Mouse (Mus musculus) forebrain, embryonic 12.5 days (tissue): ENCODE results near the gene Tfb1m. TPM values are rescaled to one million over a fixed set of nuclear protein-coding genes. Genes with fewer than 3 reads are reported as not detected.

Experiments used
- ATAC-seq: fragments of 200-750 bp; cut with Nextera tagmentation; 2 replicates; pipeline ENCODE4 v1.8.0; 2017; ENCODE audit warnings: moderate TSS enrichment; ENCODE audit not compliant: low FRiP score
- H3K27ac ChIP-seq: fragments of 300-500 bp; sonication (generic); 2 replicates; pipeline ENCODE4 v1.5.1; 2016; ENCODE audit warnings: mild to moderate bottlenecking
- H3K27me3 ChIP-seq: fragments of 300-500 bp; sonication (generic); 2 replicates; pipeline ENCODE4 v1.6.1; 2016; ENCODE audit warnings: mild to moderate bottlenecking
- H3K36me3 ChIP-seq: fragments of 300-500 bp; sonication (generic); replicated peaks from 2 replicates; pipeline ENCODE4 v1.6.1; 2016; ENCODE audit warnings: mild to moderate bottlenecking
- H3K4me1 ChIP-seq: fragments of 300-500 bp; sonication (generic); 2 replicates; pipeline ENCODE4 v1.6.1; 2016
- H3K4me2 ChIP-seq: fragments of 300-500 bp; sonication (generic); 2 replicates; pipeline ENCODE4 v1.6.1; 2016; ENCODE audit warnings: mild to moderate bottlenecking, moderate library complexity
- H3K4me3 ChIP-seq: fragments of 300-500 bp; sonication (generic); replicated peaks from 2 replicates; pipeline ENCODE4 v1.5.1; 2016; ENCODE audit warnings: mild to moderate bottlenecking
- H3K9ac ChIP-seq: fragments of 300-500 bp; sonication (generic); 2 replicates; pipeline ENCODE4 v1.6.1; 2016; ENCODE audit warnings: mild to moderate bottlenecking
- H3K9me3 ChIP-seq: fragments of 300-500 bp; sonication (generic); 2 replicates; pipeline ENCODE4 v1.6.1; 2016
- WGBS: fragments of 180-500 bp; shearing (Covaris S2); methylation state at CpG from one replicate; pipeline ENCODE4 v1.1.7; 2016; 5-methylcytosine and 5-hydroxymethylcytosine counted together
- polyA plus RNA-seq: library from polyadenylated mRNA; unstranded; fragments of >200 nt; fragmentation: Nextera tagmentation; extraction: Ambion mirVana; gene quantifications from 2 replicates; pipeline ENCODE4 v1.2.1, GENCODE M21; 2016

Gene Tfb1m
- polyA plus RNA-seq, 1 experiment from 2014 or later: 17.4 TPM

DNA sequence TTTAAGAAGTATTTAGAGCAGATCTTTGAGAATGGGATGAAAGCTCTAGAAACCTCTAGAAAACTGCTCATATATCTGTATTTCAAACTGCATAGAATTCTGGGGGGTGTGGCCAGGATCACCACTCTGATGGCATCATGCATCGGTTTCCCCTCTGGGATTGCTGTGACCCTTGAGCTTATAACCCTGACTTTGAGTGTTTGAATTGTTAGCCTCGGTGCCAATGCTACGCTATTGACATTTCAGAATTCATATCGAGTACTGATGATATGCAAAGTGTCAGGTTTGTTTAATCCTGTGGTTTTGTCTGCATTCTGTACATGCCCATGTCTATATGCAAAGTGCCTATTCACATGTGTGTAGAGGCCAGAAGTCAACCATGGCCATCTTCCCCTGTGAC lies 70.4 kb downstream of the Tfb1m start:
- 91% methylated on average over 4 of the region's 4 CpGs for WGBS
- H3K9me3 ChIP-seq: no peaks in the 10 kb centered on the region
- no peaks in the 10 kb centered on the region for H3K36me3 ChIP-seq
- H3K27me3 ChIP-seq: no peaks in the 10 kb centered on the region
- no peak overlapping the region for H3K27ac ChIP-seq
- peaks cover 4% of the 10 kb centered on the region; the same call in 1 of the 2 replicates for H3K4me1 ChIP-seq
- H3K4me3 ChIP-seq: no peak overlapping the region
- ATAC-seq: no peak
- no peak overlapping the region for H3K4me2 ChIP-seq
- H3K9ac ChIP-seq: no peak overlapping the region

DNA sequence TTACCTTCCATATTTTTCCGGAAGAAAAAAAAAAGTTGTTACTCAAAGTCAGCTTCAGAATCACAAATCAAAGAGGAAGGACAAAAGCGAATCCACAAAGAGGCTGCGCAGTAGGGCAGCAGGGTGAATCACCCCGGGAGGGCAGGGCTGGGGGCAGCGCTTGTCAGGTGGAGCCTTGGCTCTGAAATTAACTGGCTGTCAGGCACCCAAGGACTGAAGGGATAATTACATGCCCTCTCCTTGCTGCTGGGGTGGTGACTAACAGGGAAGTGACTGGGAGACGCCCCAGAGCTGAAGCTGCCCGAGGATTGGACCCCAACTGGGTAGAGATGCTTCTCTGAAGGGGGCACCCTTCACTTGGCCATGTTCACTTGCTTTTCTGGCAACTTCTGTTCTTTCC lies 71.7 kb downstream of the Tfb1m start:
- Histone ChIP-seq H3K27ac (no peak overlapping the region), H3K27me3 (no peaks in the 10 kb centered on the region), H3K9ac (no peak overlapping the region), H3K36me3 (no peaks in the 10 kb centered on the region), H3K4me3 (no peak overlapping the region), H3K9me3 (no peaks in the 10 kb centered on the region), H3K4me2 (no peak overlapping the region), H3K4me1 (peaks cover 4% of the 10 kb centered on the region)
- no peak for ATAC-seq
- WGBS: 71% methylated on average over 7 of the region's 7 CpGs

DNA sequence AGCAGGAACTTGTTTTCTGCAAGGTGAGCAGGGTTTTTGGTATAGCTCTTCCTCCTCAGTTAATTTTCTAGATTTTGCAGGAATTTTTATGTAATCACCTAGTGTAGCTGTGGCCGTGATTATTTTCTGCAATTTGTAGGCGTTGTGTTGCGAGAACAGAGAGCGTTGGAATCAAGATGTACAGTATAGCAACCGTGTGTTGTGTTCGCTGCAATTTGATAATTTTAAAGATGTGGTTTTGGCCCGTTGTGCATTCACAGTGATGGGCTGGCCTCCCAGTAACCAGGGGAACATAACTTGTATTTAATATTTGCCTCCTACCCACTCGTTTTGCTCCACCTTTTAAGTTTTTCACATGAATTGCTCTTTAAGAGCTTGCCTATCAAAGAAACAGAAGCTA lies 74.5 kb downstream of the Tfb1m start:
- Histone ChIP-seq H3K4me1 (peaks cover 3% of the 10 kb centered on the region), H3K27ac (no peak overlapping the region), H3K36me3 (no peaks in the 10 kb centered on the region), H3K4me2 (no peak overlapping the region), H3K27me3 (no peaks in the 10 kb centered on the region), H3K4me3 (no peak overlapping the region), H3K9ac (no peak overlapping the region), H3K9me3 (no peaks in the 10 kb centered on the region)
- ATAC-seq: no peak
- WGBS: 82% methylated on average over 8 of the region's 8 CpGs

DNA sequence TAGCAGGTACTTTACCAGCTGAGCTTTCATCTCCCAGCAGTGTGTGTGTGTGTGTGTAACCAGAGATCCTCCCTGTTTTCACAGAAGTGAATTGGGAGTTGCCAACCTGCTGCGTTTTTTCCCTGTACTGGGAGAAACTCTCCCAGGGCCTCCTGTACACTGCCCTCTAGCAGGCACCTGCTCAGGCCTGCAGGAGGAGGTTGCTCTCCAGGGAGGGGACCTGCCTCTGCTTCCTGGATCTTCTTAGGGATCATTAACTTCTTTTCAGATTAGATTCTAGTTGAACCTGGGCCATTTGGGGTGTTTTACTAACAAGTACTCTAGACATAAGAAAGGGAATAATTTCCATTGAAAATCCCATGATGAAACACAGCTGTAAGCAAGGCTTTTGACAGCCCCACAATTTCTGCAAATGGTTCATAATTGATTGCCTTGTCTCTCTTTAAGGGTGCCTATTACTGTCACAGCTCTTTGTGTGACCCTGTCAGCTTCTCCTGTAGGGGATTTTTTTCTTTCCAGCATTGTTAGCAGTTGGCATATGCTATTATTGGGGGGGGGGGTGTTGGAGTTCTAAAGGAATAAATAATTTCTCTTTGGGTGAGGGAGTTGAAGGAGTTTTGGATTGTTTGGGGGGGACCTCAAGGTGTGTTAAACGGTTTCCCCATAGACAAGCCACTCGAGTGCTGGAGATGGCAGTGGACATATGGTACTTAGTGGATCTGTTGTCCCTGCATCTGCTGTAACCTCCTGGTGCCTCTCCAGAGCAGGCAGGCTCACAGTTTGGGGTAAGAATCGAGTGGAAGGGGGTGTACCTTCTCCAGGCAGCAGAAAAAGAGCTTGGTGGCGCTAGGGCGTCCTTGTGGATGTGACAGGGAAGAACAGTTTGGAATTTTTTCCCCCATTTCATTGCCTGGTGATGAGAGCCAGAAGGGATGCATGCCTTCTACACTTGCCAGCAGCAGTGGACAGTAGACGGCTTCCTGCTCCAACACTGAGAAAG lies 75.7 kb downstream of the Tfb1m start:
- no peaks in the 10 kb centered on the region; the same call in 1 of the 2 replicates for H3K4me1 ChIP-seq
- H3K27ac ChIP-seq: peak overlapping the region; percentile 73
- no peaks in the 10 kb centered on the region for H3K36me3 ChIP-seq
- no peak overlapping the region; the same call in 1 of the 2 replicates for H3K4me3 ChIP-seq
- H3K4me2 ChIP-seq: no peak overlapping the region; the same call in 1 of the 2 replicates
- H3K9me3 ChIP-seq: no peaks in the 10 kb centered on the region
- peak; percentile 69 for ATAC-seq
- WGBS: 50% methylated on average over 7 of the region's 7 CpGs
- H3K27me3 ChIP-seq: no peaks in the 10 kb centered on the region
- no peak overlapping the region for H3K9ac ChIP-seq

DNA sequence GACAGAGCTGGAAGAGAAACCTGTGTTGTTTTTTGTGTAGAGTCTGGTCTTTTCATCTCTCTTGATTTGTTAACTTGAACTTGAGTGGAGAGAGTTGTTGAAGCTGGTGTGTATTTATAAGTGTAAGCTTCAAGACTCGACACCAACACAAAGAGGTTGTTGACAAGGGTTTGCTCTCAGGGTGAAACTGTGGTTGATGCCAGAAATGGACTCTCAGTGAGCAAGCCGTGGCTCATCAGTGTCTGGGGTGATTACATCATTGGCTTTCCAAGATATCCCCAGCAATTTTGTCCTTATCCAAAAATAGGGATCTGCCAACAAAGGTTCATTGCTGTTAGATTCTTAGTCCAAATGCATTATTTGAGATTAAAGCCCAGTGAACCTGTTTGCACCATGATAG lies 81.0 kb downstream of the Tfb1m start:
- Histone ChIP-seq H3K4me3 (no peak overlapping the region), H3K36me3 (no peaks in the 10 kb centered on the region), H3K4me1 (no peaks in the 10 kb centered on the region; the same call in 1 of the 2 replicates), H3K9ac (no peak overlapping the region), H3K27me3 (no peaks in the 10 kb centered on the region), H3K4me2 (no peak overlapping the region), H3K9me3 (no peaks in the 10 kb centered on the region), H3K27ac (no peak overlapping the region)
- 78% methylated on average over 2 of the region's 2 CpGs for WGBS
- ATAC-seq: no peak

DNA sequence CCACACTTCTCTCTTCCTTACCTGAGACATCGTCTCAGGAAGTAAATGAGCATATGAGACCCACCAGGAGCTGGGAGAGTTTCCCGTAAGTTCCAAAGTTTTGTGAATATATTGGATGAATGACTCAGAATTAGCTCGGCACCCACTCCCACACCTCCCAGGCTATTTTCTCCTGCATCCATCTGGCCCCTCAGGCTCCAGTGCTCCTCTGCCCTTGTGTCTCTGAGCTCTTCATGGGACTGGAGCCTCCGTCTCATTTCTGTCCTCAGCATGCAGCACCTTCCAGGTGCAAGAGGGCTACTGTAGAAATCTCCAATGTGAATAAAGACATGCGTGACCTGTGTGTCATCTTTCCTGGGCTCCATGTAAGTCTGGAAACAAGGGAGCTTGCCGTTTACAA lies 85.6 kb downstream of the Tfb1m start:
- Histone ChIP-seq H3K4me2 (no peak overlapping the region), H3K4me1 (peaks cover 4% of the 10 kb centered on the region; the same call in 1 of the 2 replicates), H3K36me3 (no peaks in the 10 kb centered on the region), H3K27ac (no peak overlapping the region), H3K27me3 (no peaks in the 10 kb centered on the region), H3K4me3 (no peak overlapping the region), H3K9me3 (no peaks in the 10 kb centered on the region), H3K9ac (no peak overlapping the region)
- no peak for ATAC-seq
- WGBS: 86% methylated on average over 6 of the region's 6 CpGs

Other genes starting within 250 kb of the Tfb1m start
- gene Tiam2, start 231.2 kb downstream of the Tfb1m start, polyA plus RNA-seq: 14.5 and 15.4 TPM in 2 replicates
- 0.32 TPM in 1 of 2 replicates, not detected in the other for gene Cldn20, start 25.2 kb downstream of the Tfb1m start, polyA plus RNA-seq
- not detected in 2 replicates for gene Nox3, start 138.5 kb upstream of the Tfb1m start, polyA plus RNA-seq